Mouse (Mus musculus): ENCODE data around the gene Btg3.
A peak's percentile ranks its signal among the peaks of the same experiment; 100 is the strongest.
"Not testable (repeated sequence)": the region's sequence is repeated elsewhere in the genome, so short reads cannot be mapped to it uniquely, and the experiment has no call there.

Btg3 gene

GRCm38 (mm10) chr16:78376745-78377570 lies at the start of gene Btg3:
Gene Btg3 (minus strand): TSS chr16:78377192.
- DNase-seq = peak; percentile 32

GRCm38 (mm10) chr16:78417733-78418132 lies 40.7 kb upstream of the Btg3 start:
- no peak for DNase-seq

DNA sequence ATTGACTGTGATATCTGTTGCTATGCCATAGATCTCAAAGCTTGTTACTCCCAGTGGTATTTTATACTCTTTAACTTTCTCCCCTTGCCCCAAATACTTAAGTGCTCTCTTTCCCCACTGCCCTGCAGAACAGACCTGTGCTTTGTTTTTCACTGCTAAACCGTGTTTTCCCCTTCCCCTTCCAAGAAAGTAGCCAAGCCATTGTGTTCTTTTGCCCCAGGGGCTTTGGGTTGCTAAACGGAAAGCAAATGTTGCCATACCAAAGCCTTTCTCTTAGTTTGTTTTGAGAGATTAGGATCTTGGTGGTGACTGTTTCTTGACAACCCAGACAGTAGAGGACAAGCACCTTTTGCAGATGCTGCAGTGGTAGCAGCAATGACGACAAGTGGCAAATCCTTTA lies 39.5 kb upstream of the Btg3 start:
- DNase-seq = no peak

DNA sequence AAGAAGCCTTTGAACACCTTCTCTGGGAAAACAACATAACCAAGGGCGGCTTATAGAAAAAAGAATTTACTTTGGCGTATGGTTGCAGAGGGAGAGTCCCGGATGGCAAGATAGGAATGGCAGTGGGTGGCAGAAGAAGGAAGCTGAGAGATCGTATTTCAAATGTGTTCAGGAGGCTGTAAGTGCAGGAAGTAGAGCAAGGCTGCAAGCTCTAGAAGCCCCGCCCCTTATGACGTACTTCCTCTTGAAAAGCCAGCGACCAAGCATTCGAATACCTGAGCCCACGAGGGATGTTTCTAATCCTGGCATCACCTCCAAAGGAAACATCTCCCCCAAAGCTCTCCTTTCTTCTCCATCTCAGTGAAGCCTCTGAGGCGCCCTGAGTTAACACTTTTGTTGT lies 33.0 kb upstream of the Btg3 start:
- DNase-seq = no peak

GRCm38 (mm10) chr16:78407855-78408254 lies 30.9 kb upstream of the Btg3 start:
- no peak for DNase-seq

DNA sequence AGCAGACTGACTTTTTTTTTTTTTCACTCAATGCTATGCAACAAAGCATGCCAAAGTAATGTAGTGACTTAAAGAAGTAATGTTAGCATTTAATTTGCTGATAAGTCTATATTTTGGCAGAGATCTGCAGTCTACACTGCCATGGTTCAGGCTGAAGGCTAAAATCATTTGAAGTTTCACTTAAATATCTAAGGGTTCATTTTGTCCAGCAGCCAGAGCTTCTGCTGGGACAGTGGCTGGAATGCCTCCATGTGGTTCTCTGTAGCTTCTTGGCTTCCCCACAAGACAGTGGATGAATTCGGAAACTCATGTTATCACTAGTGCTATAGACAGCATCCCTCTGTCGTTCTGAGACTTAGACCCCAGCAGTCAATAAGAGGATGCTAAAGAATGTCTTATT lies 29.7 kb upstream of the Btg3 start:
- no peak for DNase-seq

- no peak for DNase-seq
These were observed 25.3 kb upstream of the Btg3 start for GRCm38 (mm10) chr16:78402316-78402715.

DNA sequence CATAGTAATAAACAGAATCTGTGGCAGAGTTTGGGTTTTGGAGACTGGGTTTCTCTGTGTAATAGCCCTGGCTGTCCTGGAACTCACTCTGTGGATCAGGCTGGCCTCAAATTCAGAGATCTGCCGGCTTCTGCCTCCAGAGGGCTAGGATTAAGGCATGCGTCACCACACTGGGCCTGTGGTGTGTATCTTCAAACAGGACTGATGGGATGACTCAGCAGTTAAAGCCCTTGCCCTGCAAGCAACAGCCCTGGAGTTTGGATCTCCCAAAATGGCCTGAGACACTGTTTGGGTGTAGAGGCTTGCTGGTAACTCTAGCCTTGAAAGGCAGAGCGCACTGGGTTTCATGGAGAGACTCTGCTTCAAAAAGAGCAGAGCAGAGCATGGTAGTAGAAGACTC lies 22.4 kb upstream of the Btg3 start:
- no peak for DNase-seq

- DNase-seq = no peak
These were observed 21.7 kb upstream of the Btg3 start for GRCm38 (mm10) chr16:78398734-78399133.

GRCm38 (mm10) chr16:78391354-78391753 lies 14.4 kb upstream of the Btg3 start:
- DNase-seq = no peak

GRCm38 (mm10) chr16:78389986-78390385 lies 13.0 kb upstream of the Btg3 start:
- no peak for DNase-seq

GRCm38 (mm10) chr16:78389122-78389521 lies 12.1 kb upstream of the Btg3 start:
- no peak for DNase-seq

GRCm38 (mm10) chr16:78378493-78378892 lies 1.5 kb upstream of the Btg3 start:
- DNase-seq = no peak

DNA sequence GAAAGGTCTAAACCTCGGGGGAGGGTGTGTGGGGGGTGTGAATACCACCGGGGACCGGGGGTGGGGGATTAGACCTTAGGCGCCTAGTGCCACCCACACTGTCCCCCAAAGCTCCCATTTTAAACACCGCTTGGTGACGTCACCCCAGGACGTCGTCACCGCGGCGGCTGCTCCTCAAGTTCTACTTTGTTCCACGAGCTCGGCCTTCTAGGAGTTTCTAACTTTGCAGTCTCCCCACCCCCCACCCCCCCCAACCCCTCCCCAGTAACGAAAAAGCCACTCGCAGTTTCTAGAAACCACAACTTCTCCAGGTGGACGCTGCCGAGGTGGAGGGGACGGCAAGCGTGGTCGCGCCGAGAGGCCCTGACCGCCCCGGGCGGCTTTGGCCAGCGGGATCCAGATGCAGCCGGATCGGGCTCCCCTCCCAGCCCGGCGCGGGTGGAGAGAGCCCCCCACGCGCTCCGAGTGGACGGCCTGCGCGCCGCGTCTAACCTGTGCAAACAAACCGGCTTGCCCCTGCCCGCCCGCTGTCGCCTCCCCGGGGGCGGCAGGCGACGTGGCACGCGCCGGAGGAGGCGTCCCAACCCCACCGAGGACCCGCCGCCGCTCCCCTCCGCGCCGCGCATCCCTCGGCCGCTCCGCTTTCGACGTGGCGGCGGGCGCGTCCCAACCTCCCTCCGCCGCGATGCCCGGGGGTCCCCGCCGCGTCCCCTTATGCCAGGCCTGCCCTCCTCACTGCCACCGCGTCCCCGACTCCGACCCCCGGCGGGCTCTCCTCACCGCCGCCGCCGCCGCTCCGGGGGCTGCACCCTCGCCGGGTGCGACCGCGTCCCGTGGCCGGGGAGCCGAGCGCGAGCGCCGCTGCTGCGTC lies 936 bp downstream of the Btg3 start:
- peak; percentile 5 for DNase-seq

- no peak for DNase-seq
These were observed 1.8 kb downstream of the Btg3 start for GRCm38 (mm10) chr16:78375222-78375621.

GRCm38 (mm10) chr16:78373743-78374142 lies 3.2 kb downstream of the Btg3 start:
- DNase-seq = no peak

DNA sequence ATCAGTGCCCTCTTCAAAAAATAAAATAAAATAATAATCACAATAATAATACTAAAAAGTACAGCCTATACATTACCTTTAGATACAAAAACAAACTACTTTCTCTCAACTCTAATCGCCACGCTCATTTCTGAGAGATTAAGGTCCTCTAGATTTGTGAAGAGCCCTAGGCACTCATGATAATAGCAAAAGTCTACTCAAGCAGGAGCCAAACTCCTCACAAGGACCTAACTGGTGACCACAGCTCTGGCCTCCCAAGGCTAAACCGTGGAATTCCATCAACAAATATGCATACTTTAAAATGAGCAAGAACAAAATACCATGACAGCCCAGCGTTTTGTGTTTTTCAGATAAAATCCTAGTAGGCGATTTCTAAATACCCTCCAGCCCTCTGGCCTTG lies 4.2 kb downstream of the Btg3 start:
- DNase-seq = no peak

- DNase-seq = no peak
These were observed 5.4 kb downstream of the Btg3 start for GRCm38 (mm10) chr16:78371491-78372046.

GRCm38 (mm10) chr16:78364554-78364953 lies 12.4 kb downstream of the Btg3 start:
- DNase-seq = not testable (repeated sequence)

- DNase-seq = no peak
These were observed 15.5 kb downstream of the Btg3 start for GRCm38 (mm10) chr16:78361466-78361865.

GRCm38 (mm10) chr16:78357757-78358156 lies 19.2 kb downstream of the Btg3 start:
- DNase-seq = no peak

GRCm38 (mm10) chr16:78347328-78347926 lies 29.6 kb downstream of the Btg3 start:
- no peak for DNase-seq

- DNase-seq = no peak
These were observed 30.2 kb downstream of the Btg3 start for GRCm38 (mm10) chr16:78346662-78347327.
